Mouse (Mus musculus) kidney, embryonic 14.5 days (tissue): ENCODE results near the gene Zfp941. TPM values are rescaled to one million over a fixed set of nuclear protein-coding genes. Genes with fewer than 3 reads are reported as not detected.
"Not testable (repeated sequence)": the region's sequence is repeated elsewhere in the genome, so short reads cannot be mapped to it uniquely, and the experiment has no call there.

Source experiments
- ATAC-seq: fragments of 200-750 bp; cut with Nextera tagmentation; 2 replicates; pipeline ENCODE4 v1.8.0; 2017; ENCODE audit warnings: moderate number of reproducible peaks, mild to moderate bottlenecking, moderate TSS enrichment, moderate library complexity; ENCODE audit not compliant: low FRiP score, low TSS enrichment
- H3K27ac ChIP-seq: fragments of 300-500 bp; sonication (generic); 2 replicates; pipeline ENCODE4 v1.5.1; 2014; ENCODE audit warnings: low read depth, mild to moderate bottlenecking, low read length, moderate library complexity, mixed read lengths
- H3K27me3 ChIP-seq: fragments of 300-500 bp; sonication (generic); 2 replicates; pipeline ENCODE4 v1.6.1; 2014; ENCODE audit warnings: mild to moderate bottlenecking, low read length; ENCODE audit not compliant: control insufficient read depth, insufficient read depth
- H3K36me3 ChIP-seq: fragments of 300-500 bp; sonication (generic); 2 replicates; pipeline ENCODE4 v1.6.1; 2014; ENCODE audit warnings: low read length, mixed read lengths; ENCODE audit not compliant: control insufficient read depth, insufficient read depth
- H3K4me1 ChIP-seq: fragments of 300-500 bp; sonication (generic); 2 replicates; pipeline ENCODE4 v1.6.1; 2014; ENCODE audit warnings: low read length, mixed read lengths; ENCODE audit not compliant: control insufficient read depth, insufficient read depth
- H3K4me2 ChIP-seq: fragments of 300-500 bp; sonication (generic); replicated peaks from 2 replicates; pipeline ENCODE4 v1.6.1; 2014; ENCODE audit warnings: low read depth, mild to moderate bottlenecking, low read length
- H3K4me3 ChIP-seq: fragments of 300-500 bp; sonication (generic); 2 replicates; pipeline ENCODE4 v1.5.1; 2014; ENCODE audit warnings: mild to moderate bottlenecking, low read length
- H3K9ac ChIP-seq: fragments of 300-500 bp; sonication (generic); 2 replicates; pipeline ENCODE4 v1.6.1; 2014; ENCODE audit warnings: low read depth, mild to moderate bottlenecking, low read length, moderate library complexity
- H3K9me3 ChIP-seq: fragments of 300-500 bp; sonication (generic); 2 replicates; pipeline ENCODE4 v1.6.1; 2016; ENCODE audit warnings: low read length; ENCODE audit not compliant: control insufficient read depth
- WGBS: fragments of 180-500 bp; shearing (Covaris S2); extraction: QIAGEN DNeasy Blood & Tissue Kit; methylation state at CpG from one replicate; pipeline ENCODE4 v1.1.7; 2014; 5-methylcytosine and 5-hydroxymethylcytosine counted together
- polyA plus RNA-seq: library from polyadenylated mRNA; unstranded; fragments of >200 nt; fragmentation: Nextera tagmentation; extraction: Ambion mirVana; gene quantifications from 2 replicates; pipeline ENCODE4 v1.2.1, GENCODE M21; 2014

Zfp941 gene
- polyA plus RNA-seq, 1 experiment from 2014 or later: 2.1 TPM

GRCm38 (mm10) chr7:140765391-140765790 is 56.6 kb downstream of the Zfp941 start:
- not testable (repeated sequence) for H3K27me3 ChIP-seq, H3K9me3 ChIP-seq, H3K9ac ChIP-seq, H3K4me3 ChIP-seq, H3K36me3 ChIP-seq, H3K4me1 ChIP-seq, ATAC-seq, H3K4me2 ChIP-seq, H3K27ac ChIP-seq
- WGBS: 82% methylated on average over 1 of the region's 1 CpGs

GRCm38 (mm10) chr7:140763447-140764020 is 58.4 kb downstream of the Zfp941 start, which contains the start of gene Cyp2e1:
TSS of gene Cyp2e1 (plus strand) at chr7:140763739.
- no peaks in the 10 kb centered on the region for H3K36me3 ChIP-seq
- no peak within 1 kb of the TSS for H3K27ac ChIP-seq
- no peaks in the 10 kb centered on the region for H3K9me3 ChIP-seq
- no peak within 1 kb of the TSS for H3K9ac ChIP-seq
- no peak for ATAC-seq
- WGBS: 76% methylated on average over 7 of the region's 7 CpGs
- no peaks in the 10 kb centered on the region for H3K27me3 ChIP-seq
- no peaks in the 10 kb centered on the region for H3K4me1 ChIP-seq
- H3K4me3 ChIP-seq: no peak within 1 kb of the TSS
- H3K4me2 ChIP-seq: no peak within 1 kb of the TSS

GRCm38 (mm10) chr7:140760647-140761046 is 61.3 kb downstream of the Zfp941 start:
- H3K4me1 ChIP-seq: no peaks in the 10 kb centered on the region

More at GRCm38 (mm10) chr7:140760647-140761046, 61.3 kb downstream of the Zfp941 start:
- no peak for ATAC-seq
- no peak overlapping the region for H3K4me2 ChIP-seq
- H3K4me3 ChIP-seq: no peak overlapping the region
- H3K9me3 ChIP-seq: no peaks in the 10 kb centered on the region
- H3K27me3 ChIP-seq: no peaks in the 10 kb centered on the region
- H3K9ac ChIP-seq: no peak overlapping the region
- H3K27ac ChIP-seq: no peak overlapping the region
- H3K36me3 ChIP-seq: no peaks in the 10 kb centered on the region

Other genes with a start within 250 kb of the Zfp941 start
- not detected in 2 replicates for gene Olfr46, start 220.9 kb downstream of the Zfp941 start, polyA plus RNA-seq
- gene Olfr61, start 193.2 kb downstream of the Zfp941 start, polyA plus RNA-seq: not detected in 2 replicates
- not detected in 2 replicates for gene Olfr53, start 175.7 kb downstream of the Zfp941 start, polyA plus RNA-seq
- gene Olfr539, start 162.2 kb downstream of the Zfp941 start, polyA plus RNA-seq: not detected in 2 replicates
- not detected in 2 replicates for gene Olfr45, start 140.2 kb downstream of the Zfp941 start, polyA plus RNA-seq
- gene Olfr541, start 124.9 kb downstream of the Zfp941 start, polyA plus RNA-seq: not detected in 2 replicates
- gene Cyp2e1, start 58.4 kb downstream of the Zfp941 start, polyA plus RNA-seq: 0.12 TPM in 1 of 2 replicates, not detected in the other
- gene Syce1, start 34.3 kb downstream of the Zfp941 start, polyA plus RNA-seq: 0.28 TPM in 1 of 2 replicates, not detected in the other
- 0.85 TPM in 1 of 2 replicates, not detected in the other for gene Urah, start 12.8 kb upstream of the Zfp941 start, polyA plus RNA-seq
- not detected in 2 replicates for gene Scgb1c1, start 23.4 kb upstream of the Zfp941 start, polyA plus RNA-seq
- gene Odf3, start 25.6 kb upstream of the Zfp941 start, polyA plus RNA-seq: not detected in 2 replicates
- not detected in 2 replicates for gene Gm45785, start 34.2 kb upstream of the Zfp941 start, polyA plus RNA-seq
- gene Ric8a, start 34.8 kb upstream of the Zfp941 start, polyA plus RNA-seq: 40.8 and 49.4 TPM in 2 replicates
- gene Bet1l, start 35.4 kb upstream of the Zfp941 start, polyA plus RNA-seq: 38.6 and 41.7 TPM in 2 replicates
- gene Psmd13, start 59.8 kb upstream of the Zfp941 start, polyA plus RNA-seq: 148 and 226 TPM in 2 replicates
- gene Sirt3, start 60.1 kb upstream of the Zfp941 start, polyA plus RNA-seq: 22.8 and 26.2 TPM in 2 replicates
- not detected in 2 replicates for gene Cox8b, start 78.3 kb upstream of the Zfp941 start, polyA plus RNA-seq
- gene Nlrp6, start 98.7 kb upstream of the Zfp941 start, polyA plus RNA-seq: 0.17 and 0.61 TPM in 2 replicates
- gene Pgghg, start 119.2 kb upstream of the Zfp941 start, polyA plus RNA-seq: 15.9 and 20.5 TPM in 2 replicates
- gene Ifitm5, start 128.1 kb upstream of the Zfp941 start, polyA plus RNA-seq: 2.2 and 2.6 TPM in 2 replicates
- not detected in 2 replicates for gene Gm45717, start 133.8 kb upstream of the Zfp941 start, polyA plus RNA-seq
- gene Ifitm2, start 133.8 kb upstream of the Zfp941 start, polyA plus RNA-seq: 1,039 and 1,151 TPM in 2 replicates
- gene Ifitm1, start 145.0 kb upstream of the Zfp941 start, polyA plus RNA-seq: 54.4 and 61.4 TPM in 2 replicates
- gene Ifitm3, start 188.6 kb upstream of the Zfp941 start, polyA plus RNA-seq: 154 and 166 TPM in 2 replicates
- gene Ifitm6, start 195.7 kb upstream of the Zfp941 start, polyA plus RNA-seq: 0.84 and 1.6 TPM in 2 replicates
- gene Gm17387, start 207.0 kb upstream of the Zfp941 start, polyA plus RNA-seq: not detected in 2 replicates
- 13.7 and 14.4 TPM in 2 replicates for gene B4galnt4, start 238.9 kb upstream of the Zfp941 start, polyA plus RNA-seq